Mouse (Mus musculus) brain, embryonic 14.5 days (tissue): Measurements from ENCODE around the gene Hoxa5.

Experiments
- CTCF ChIP-seq: fragments of 200-500 bp; IDR thresholded peaks from 2 replicates; pipeline ENCODE4 v1.5.1; 2012; ENCODE audit warnings: inconsistent platforms, mild to moderate bottlenecking, moderate library complexity, borderline replicate concordance; ENCODE audit not compliant: insufficient read depth, insufficient read length; ENCODE audit errors: extremely low read depth
- POLR2A ChIP-seq: fragments of 200-500 bp; IDR thresholded peaks from 2 replicates; pipeline ENCODE4 v1.6.1; 2012; ENCODE audit warnings: mild to moderate bottlenecking, inconsistent platforms, borderline replicate concordance; ENCODE audit not compliant: poor library complexity, insufficient read depth, insufficient read length, severe bottlenecking; ENCODE audit errors: extremely low read depth

GRCm38 (mm10) chr6:52165441-52166370 lies 38.7 kb downstream of the Hoxa5 start:
- TF ChIP-seq CTCF (no peak), POLR2A (no peak)
